Mouse (Mus musculus) small intestine, adult 2 months (tissue): ENCODE data around the gene Ffar1.

ENCODE experiments used
- CTCF ChIP-seq: fragments of 200-500 bp; IDR thresholded peaks from 2 replicates; pipeline ENCODE4 v1.5.1; 2012; ENCODE audit warnings: low read depth, mild to moderate bottlenecking, control low read depth, inconsistent platforms, low read length, moderate library complexity, mixed read lengths; ENCODE audit not compliant: insufficient replicate concordance, insufficient read length; ENCODE audit errors: extremely low read depth
- POLR2A ChIP-seq: fragments of 200-500 bp; IDR thresholded peaks from 2 replicates; pipeline ENCODE4 v1.6.1; 2012; ENCODE audit warnings: low read depth, mild to moderate bottlenecking, control low read depth, inconsistent platforms, low read length, moderate library complexity

DNA sequence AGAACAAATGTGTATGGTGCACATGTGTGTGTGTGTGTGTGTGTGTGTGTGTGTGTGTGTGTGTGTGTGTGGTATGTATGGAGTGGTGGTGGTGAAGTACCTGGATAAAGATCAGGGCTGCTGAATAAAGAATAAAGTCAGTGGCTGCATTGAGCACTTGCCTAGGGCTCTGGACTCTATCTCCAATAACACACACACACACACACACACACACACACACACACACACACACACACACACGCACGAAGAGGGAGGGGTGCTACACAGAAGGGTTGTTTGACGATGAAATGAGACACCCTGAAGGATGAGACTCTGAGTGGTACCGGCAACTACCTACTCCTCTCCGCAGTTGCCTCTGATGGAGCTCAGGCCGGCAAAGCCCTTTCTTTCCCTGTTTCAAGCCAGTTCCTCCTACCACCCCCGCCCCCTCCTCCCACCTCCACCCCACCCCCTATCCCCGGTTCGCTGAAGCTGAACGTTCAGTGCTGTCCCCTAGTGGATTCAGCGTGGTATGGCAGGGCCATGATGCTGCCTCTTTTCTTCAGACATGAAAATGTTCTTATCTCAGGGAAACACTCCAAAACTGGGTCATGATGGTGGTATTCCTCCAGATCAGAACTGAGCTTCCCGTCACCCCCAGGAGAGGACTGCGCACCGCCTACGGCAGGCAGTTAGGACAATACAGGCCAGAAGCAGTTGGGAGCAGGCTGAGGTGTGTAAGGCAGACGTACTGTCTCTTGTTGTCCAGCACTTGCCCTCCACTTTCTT, 1.5 kb downstream of the Ffar1 start:
- TF ChIP-seq CTCF (peak; percentile 83; the same call in 1 of the 2 replicates), POLR2A (no peak)
